9 mouse cellular contexts compared by ENCODE assay signal in genomic region chr15:78986536-78987220, GRCm38 (mm10). TPM values are rescaled to one million over a fixed set of nuclear protein-coding genes. Genes with fewer than 3 reads are reported as not detected.
DNase-seq lines count a peak whose midpoint lies in the region; ATAC-seq and TF ChIP-seq lines count a peak whose summit lies in the region.
"Had no signal": no experiment of that assay in that cellular context is flagged by ENCODE, and none has a peak within 500 bp of the region (broad histone marks: within the 10 kb centered on the region; RNA-seq: fewer than 3 reads in every experiment).

No protein-coding gene starts in this region.

- H3K27ac ChIP-seq in intestine, embryonic 15.5 days: no peak overlapping the region
- H3K27ac ChIP-seq in intestine, postnatal 0 days (ENCODE audit: low read depth, low read length): no peak overlapping the region
- H3K27ac ChIP-seq in kidney, embryonic 15.5 days: peak overlapping the region; percentile 46
- H3K27ac ChIP-seq: hindbrain, embryonic 13.5 days had no signal

- peaks cover 28% of the 10 kb centered on the region for H3K36me3 ChIP-seq in intestine, embryonic 15.5 days
- peaks cover 41% of the 10 kb centered on the region for H3K36me3 ChIP-seq in intestine, postnatal 0 days (ENCODE audit: control insufficient read depth, insufficient read depth)
- peaks cover 43% of the 10 kb centered on the region for H3K36me3 ChIP-seq in kidney, embryonic 15.5 days

- TF ChIP-seq CTCF in intestine, postnatal 0 days (IDR thresholded peaks at IDR 0.05; ENCODE audit: low read depth): no peak

- peaks cover 38% of the 10 kb centered on the region for H3K4me1 ChIP-seq in intestine, embryonic 15.5 days (replicated peaks)
- H3K4me1 ChIP-seq in intestine, postnatal 0 days (replicated peaks; ENCODE audit: control insufficient read depth, insufficient read depth, low read length): peaks cover 3% of the 10 kb centered on the region; the same call in 1 of the 2 replicates
- H3K4me1 ChIP-seq in kidney, embryonic 15.5 days: peaks cover 64% of the 10 kb centered on the region

- 0 out of 2 replicates have a peak overlapping the region, but pooled peaks have one; percentile 4 for H3K9ac ChIP-seq in intestine, embryonic 15.5 days
- H3K9ac ChIP-seq in intestine, postnatal 0 days (ENCODE audit: low read depth, low read length): no peak overlapping the region
- H3K9ac ChIP-seq in kidney, embryonic 15.5 days: no peak overlapping the region
- H3K9ac ChIP-seq: hindbrain, embryonic 13.5 days had no signal

- no peak for ATAC-seq in cerebellum, adult (ENCODE audit: insufficient number of reproducible peaks, low FRiP score, low TSS enrichment)
- no peak for ATAC-seq in intestine, embryonic 15.5 days
- no peak for ATAC-seq in intestine, postnatal 0 days
- peak; percentile 13; the same call in 1 of the 2 replicates for ATAC-seq in kidney, embryonic 15.5 days (replicated peaks; ENCODE audit: low FRiP score)

- DNase-seq in cerebellum, adult 11 months: peak; percentile 68
- DNase-seq in cerebellum, adult 9-10 months: peak; percentile 83
- no peak for DNase-seq in thymus, postnatal 25 days
- no peak for DNase-seq in layer of hippocampus, adult 8-10 months (ENCODE audit: low spot score in 2 of 2)

- H3K4me2 ChIP-seq in intestine, embryonic 15.5 days (replicated peaks): no peak overlapping the region
- H3K4me2 ChIP-seq in intestine, postnatal 0 days (replicated peaks; ENCODE audit: low read depth): no peak overlapping the region
- H3K4me2 ChIP-seq in kidney, embryonic 15.5 days: peak overlapping the region; percentile 14; the same call in 1 of the 2 replicates
- H3K4me2 ChIP-seq: hindbrain, embryonic 13.5 days had no signal

- no peaks in the 10 kb centered on the region for H3K9me3 ChIP-seq in intestine, embryonic 15.5 days
- no peaks in the 10 kb centered on the region for H3K9me3 ChIP-seq in intestine, postnatal 0 days (ENCODE audit: control insufficient read depth)
- no peaks in the 10 kb centered on the region for H3K9me3 ChIP-seq in kidney, embryonic 15.5 days (replicated peaks)
- H3K9me3 ChIP-seq: hindbrain, embryonic 13.5 days had no signal

- no peak overlapping the region for H3K4me3 ChIP-seq in intestine, embryonic 15.5 days (replicated peaks)
- no peak overlapping the region for H3K4me3 ChIP-seq in intestine, postnatal 0 days (ENCODE audit: low read depth, low read length)
- H3K4me3 ChIP-seq in kidney, embryonic 15.5 days (replicated peaks): no peak overlapping the region
- H3K4me3 ChIP-seq: hindbrain, embryonic 13.5 days had no signal

- no peaks in the 10 kb centered on the region for H3K27me3 ChIP-seq in intestine, embryonic 15.5 days (replicated peaks)
- no peaks in the 10 kb centered on the region for H3K27me3 ChIP-seq in intestine, postnatal 0 days (replicated peaks; ENCODE audit: control insufficient read depth, insufficient read depth, low read length)
- no peaks in the 10 kb centered on the region for H3K27me3 ChIP-seq in kidney, embryonic 15.5 days
- H3K27me3 ChIP-seq: hindbrain, embryonic 13.5 days had no signal

- WGBS in intestine, embryonic 15.5 days: 57% methylated on average over 11 of the region's 11 CpGs
- 69% methylated on average over 11 of the region's 11 CpGs for WGBS in intestine, postnatal 0 days
- 45% methylated on average over 11 of the region's 11 CpGs for WGBS in kidney, embryonic 15.5 days

RNA-seq across cellular contexts. Expression of gene Triobp, which starts 39.2 kb away (rescaled TPM):
- 51.5 and 53.1 TPM in 2 replicates for polyA plus RNA-seq in intestine, embryonic 15.5 days (2015; fragmentation: Nextera tagmentation; extraction: Ambion mirVana)
- polyA plus RNA-seq in intestine, postnatal 0 days (2015; fragmentation: Nextera tagmentation; extraction: Ambion mirVana): 35.2 and 39.4 TPM in 2 replicates
- 62.9 and 66.6 TPM in 2 replicates for polyA plus RNA-seq in kidney, embryonic 15.5 days (2015; fragmentation: Nextera tagmentation; extraction: Ambion mirVana)
- 10 to 100 TPM in 2 of 4 experiments, 1 to 10 TPM in 2; 7.0 to 14.1 (median 11.5) TPM for total RNA-seq in layer of hippocampus, adult 8-10 months (2022)

RNA-seq across cellular contexts. Expression of gene H1f0, which starts 41.6 kb away (rescaled TPM):
- 441 and 523 TPM in 2 replicates for polyA plus RNA-seq in intestine, embryonic 15.5 days (2015; fragmentation: Nextera tagmentation; extraction: Ambion mirVana)
- 298 and 319 TPM in 2 replicates for polyA plus RNA-seq in intestine, postnatal 0 days (2015; fragmentation: Nextera tagmentation; extraction: Ambion mirVana)
- 513 and 545 TPM in 2 replicates for polyA plus RNA-seq in kidney, embryonic 15.5 days (2015; fragmentation: Nextera tagmentation; extraction: Ambion mirVana)
- 10 to 100 TPM; 73.6 to 88.0 (median 81.8) TPM for total RNA-seq in layer of hippocampus, adult 8-10 months (2022)

RNA-seq across cellular contexts. Expression of gene Nol12, which starts 51.9 kb away (rescaled TPM):
- polyA plus RNA-seq in intestine, embryonic 15.5 days (2015; fragmentation: Nextera tagmentation; extraction: Ambion mirVana): 41.4 and 42.3 TPM in 2 replicates
- 24.8 and 26.0 TPM in 2 replicates for polyA plus RNA-seq in intestine, postnatal 0 days (2015; fragmentation: Nextera tagmentation; extraction: Ambion mirVana)
- 54.6 and 58.9 TPM in 2 replicates for polyA plus RNA-seq in kidney, embryonic 15.5 days (2015; fragmentation: Nextera tagmentation; extraction: Ambion mirVana)
- total RNA-seq in layer of hippocampus, adult 8-10 months (2022): 10 to 100 TPM; 34.4 to 41.8 (median 37.7) TPM

RNA-seq across cellular contexts. Expression of gene Galr3, which starts 55.0 kb away (rescaled TPM):
- polyA plus RNA-seq in intestine, embryonic 15.5 days (2015; fragmentation: Nextera tagmentation; extraction: Ambion mirVana): 1.6 and 1.8 TPM in 2 replicates
- 2.2 and 2.6 TPM in 2 replicates for polyA plus RNA-seq in intestine, postnatal 0 days (2015; fragmentation: Nextera tagmentation; extraction: Ambion mirVana)
- polyA plus RNA-seq in kidney, embryonic 15.5 days (2015; fragmentation: Nextera tagmentation; extraction: Ambion mirVana): 0.12 and 0.30 TPM in 2 replicates
- total RNA-seq in layer of hippocampus, adult 8-10 months (2022): 1 to 10 TPM in 1 of 4 experiments, under 1 TPM in 1, not detected in 2; 0.81 to 1.0 TPM
- polyA plus RNA-seq: hindbrain, embryonic 13.5 days had no signal

Comparison
In these comparisons a context has a peak if more than half of its experiments do, and no peak if none do; other contexts are left out.
1. DNase-seq: peak in cerebellum, adult 11 months (single experiment) and cerebellum, adult 9-10 months (single experiment); none in thymus, postnatal 25 days (single experiment) and layer of hippocampus, adult 8-10 months (0 of 2).